Mouse (Mus musculus): ENCODE measurements around the gene Gtf3c4.

GRCm38 (mm10) chr2:28859303-28859702 lies 19.1 kb upstream of the Gtf3c4 start:
- TF ChIP-seq ZNF384 (IDR thresholded peaks at IDR 0.05; ENCODE audit: low read depth, low read length), result no peak
- TF ChIP-seq ZC3H11A (IDR thresholded peaks at IDR 0.05; ENCODE audit: borderline replicate concordance, low read depth, low read length), result no peak
- no peak for TF ChIP-seq HCFC1 (IDR thresholded peaks at IDR 0.05; ENCODE audit: borderline replicate concordance, insufficient read depth, low read length)

Data from ES-E14 (cell line).